ENCODE assay signal across 8 mouse cellular contexts in genomic region chr2:91984906-91985525, GRCm38 (mm10). TPM values are rescaled to one million over a fixed set of nuclear protein-coding genes. Genes with fewer than 3 reads are reported as not detected.
DNase-seq lines count a peak whose midpoint lies in the region; ATAC-seq and TF ChIP-seq lines count a peak whose summit lies in the region.

No protein-coding gene starts in this region.

- H3K27me3 ChIP-seq in kidney, adult 2 months (replicated peaks; ENCODE audit: control insufficient read depth, insufficient read depth, low read length): no peaks in the 10 kb centered on the region
- H3K27me3 ChIP-seq in hindbrain, embryonic 16.5 days (replicated peaks; ENCODE audit: control insufficient read depth, insufficient read depth, low read length): peaks cover 2% of the 10 kb centered on the region; the same call in 1 of the 2 replicates
- no peaks in the 10 kb centered on the region; the same call in 1 of the 2 replicates for H3K27me3 ChIP-seq in midbrain, embryonic 16.5 days (ENCODE audit: control insufficient read depth, insufficient read depth, low read depth, low read length)

- WGBS in kidney, adult 2 months: 57% methylated on average over 9 of the region's 9 CpGs
- 41% methylated on average over 9 of the region's 9 CpGs for WGBS in hindbrain, embryonic 16.5 days
- 38% methylated on average over 9 of the region's 9 CpGs for WGBS in midbrain, embryonic 16.5 days

- no peak overlapping the region for H3K9ac ChIP-seq in hindbrain, embryonic 16.5 days (ENCODE audit: low read depth, low read length)
- peak overlapping the region; percentile 52; the same call in 1 of the 2 replicates for H3K9ac ChIP-seq in midbrain, embryonic 16.5 days (ENCODE audit: low read depth, low read length)

- no peak overlapping the region for H3K4me3 ChIP-seq in kidney, adult 2 months (ENCODE audit: insufficient read depth, low read depth, low read length)
- H3K4me3 ChIP-seq in hindbrain, embryonic 16.5 days (ENCODE audit: low read length): no peak overlapping the region
- no peak overlapping the region for H3K4me3 ChIP-seq in midbrain, embryonic 16.5 days (ENCODE audit: low read depth, low read length)

- peaks cover 3% of the 10 kb centered on the region; the same call in 1 of the 2 replicates for H3K4me1 ChIP-seq in kidney, adult 2 months (ENCODE audit: control insufficient read depth, insufficient read depth, low read length)
- peaks cover 6% of the 10 kb centered on the region for H3K4me1 ChIP-seq in hindbrain, embryonic 16.5 days (ENCODE audit: control insufficient read depth, insufficient read depth, low read depth, low read length)
- H3K4me1 ChIP-seq in midbrain, embryonic 16.5 days (ENCODE audit: control insufficient read depth, insufficient read depth, low read length): peaks cover 8% of the 10 kb centered on the region; the same call in 1 of the 2 replicates

- no peak for ATAC-seq in hindbrain, embryonic 16.5 days
- no peak; the same call in 1 of the 2 replicates for ATAC-seq in midbrain, embryonic 16.5 days

- peak overlapping the region; percentile 13; the same call in 1 of the 2 replicates for H3K27ac ChIP-seq in kidney, adult 2 months (ENCODE audit: insufficient read depth, low read depth, low read length)
- peak overlapping the region; percentile 12; the same call in 1 of the 2 replicates for H3K27ac ChIP-seq in hindbrain, embryonic 16.5 days (ENCODE audit: low read depth, low read length)
- no peak overlapping the region for H3K27ac ChIP-seq in midbrain, embryonic 16.5 days (ENCODE audit: low read length)

- H3K9me3 ChIP-seq in hindbrain, embryonic 16.5 days (ENCODE audit: control insufficient read depth, low read length): no peaks in the 10 kb centered on the region
- H3K9me3 ChIP-seq in midbrain, embryonic 16.5 days (replicated peaks; ENCODE audit: control insufficient read depth, low read length, poor library complexity, severe bottlenecking): no peaks in the 10 kb centered on the region

- peak overlapping the region; percentile 40 for H3K4me2 ChIP-seq in hindbrain, embryonic 16.5 days (ENCODE audit: low read length)
- peak overlapping the region; percentile 48; the same call in 1 of the 2 replicates for H3K4me2 ChIP-seq in midbrain, embryonic 16.5 days (ENCODE audit: low read length)

- no peaks in the 10 kb centered on the region for H3K36me3 ChIP-seq in kidney, adult 2 months (ENCODE audit: control insufficient read depth, insufficient read depth, low read length)
- H3K36me3 ChIP-seq in hindbrain, embryonic 16.5 days (ENCODE audit: control insufficient read depth, insufficient read depth, low read length): no peaks in the 10 kb centered on the region
- no peaks in the 10 kb centered on the region for H3K36me3 ChIP-seq in midbrain, embryonic 16.5 days (ENCODE audit: control insufficient read depth, insufficient read depth, low read length)

- no peak for TF ChIP-seq CTCF in kidney, adult 2 months (conservative IDR thresholded peaks at IDR 0.05; ENCODE audit: insufficient read depth, insufficient read length, low read depth, low read length)

- no peak for TF ChIP-seq POLR2A in kidney, adult 2 months (IDR thresholded peaks at IDR 0.05; ENCODE audit: low read depth, low read length)

- DNase-seq in kidney, adult 2 months: no peak
- no peak for DNase-seq in kidney, postnatal 36 days
- DNase-seq in T-cell, adult 2 months (ENCODE audit: low spot score): peak; percentile 31
- DNase-seq in frontal cortex, postnatal 36 days (ENCODE audit: low spot score in 2 of 2): no peak
- no peak for DNase-seq in cerebellum, postnatal 25 days
- no peak for DNase-seq in right cerebral cortex, postnatal 25 days

RNA-seq across cellular contexts. Expression of gene Dgkz, which starts 9.4 kb away (rescaled TPM):
- polyA plus RNA-seq in kidney, adult 2 months (2012; rRNA removed): 106 and 119 TPM in 2 replicates
- 32.3 and 37.5 TPM in 2 replicates for polyA plus RNA-seq in hindbrain, embryonic 16.5 days (2015; fragmentation: Nextera tagmentation; extraction: Ambion mirVana)
- polyA plus RNA-seq in midbrain, embryonic 16.5 days (2015; fragmentation: Nextera tagmentation; extraction: Ambion mirVana): 28.3 and 33.3 TPM in 2 replicates

RNA-seq across cellular contexts. Expression of gene Creb3l1, which starts 39.3 kb away (rescaled TPM):
- 6.7 and 8.9 TPM in 2 replicates for polyA plus RNA-seq in kidney, adult 2 months (2012; rRNA removed)
- 2.7 and 4.0 TPM in 2 replicates for polyA plus RNA-seq in hindbrain, embryonic 16.5 days (2015; fragmentation: Nextera tagmentation; extraction: Ambion mirVana)
- 1.2 and 1.9 TPM in 2 replicates for polyA plus RNA-seq in midbrain, embryonic 16.5 days (2015; fragmentation: Nextera tagmentation; extraction: Ambion mirVana)

RNA-seq across cellular contexts. Expression of gene Gm9821, which starts 39.5 kb away (rescaled TPM):
- polyA plus RNA-seq in kidney, adult 2 months (2012; rRNA removed): not detected in 2 replicates
- polyA plus RNA-seq in hindbrain, embryonic 16.5 days (2015; fragmentation: Nextera tagmentation; extraction: Ambion mirVana): 0.16 and 0.29 TPM in 2 replicates
- 0.11 TPM in 1 of 2 replicates, not detected in the other for polyA plus RNA-seq in midbrain, embryonic 16.5 days (2015; fragmentation: Nextera tagmentation; extraction: Ambion mirVana)

RNA-seq across cellular contexts. Expression of gene Mdk, which starts 52.9 kb away (rescaled TPM):
- 76.0 and 80.1 TPM in 2 replicates for polyA plus RNA-seq in kidney, adult 2 months (2012; rRNA removed)
- polyA plus RNA-seq in hindbrain, embryonic 16.5 days (2015; fragmentation: Nextera tagmentation; extraction: Ambion mirVana): 160 and 182 TPM in 2 replicates
- polyA plus RNA-seq in midbrain, embryonic 16.5 days (2015; fragmentation: Nextera tagmentation; extraction: Ambion mirVana): 98.8 and 113 TPM in 2 replicates

RNA-seq across cellular contexts. Expression of gene Chrm4, which starts 58.0 kb away (rescaled TPM):
- 0.11 TPM in 1 of 2 replicates, not detected in the other for polyA plus RNA-seq in kidney, adult 2 months (2012; rRNA removed)
- 1.5 TPM in 2 replicates for polyA plus RNA-seq in hindbrain, embryonic 16.5 days (2015; fragmentation: Nextera tagmentation; extraction: Ambion mirVana)
- polyA plus RNA-seq in midbrain, embryonic 16.5 days (2015; fragmentation: Nextera tagmentation; extraction: Ambion mirVana): 0.33 and 0.34 TPM in 2 replicates
